Mouse (Mus musculus): Measurements from ENCODE around the gene Btbd3.

Btbd3 gene

GRCm38 (mm10) chr2:138589105-138589504, 332.7 kb downstream of the Btbd3 start:
- H3K36me3 ChIP-seq (ENCODE audit: control insufficient read depth, insufficient read depth, low read length, poor library complexity, severe bottlenecking) = no peaks in the 10 kb centered on the region
- no peaks in the 10 kb centered on the region for H3K27me3 ChIP-seq (ENCODE audit: control insufficient read depth, insufficient read depth, low read length, poor library complexity, severe bottlenecking)
- DNase-seq (ENCODE audit: low read depth, low spot score) = no peak

GRCm38 (mm10) chr2:138590307-138590706, 333.9 kb downstream of the Btbd3 start:
- Histone ChIP-seq H3K27me3 (ENCODE audit: control insufficient read depth, insufficient read depth, low read length, poor library complexity, severe bottlenecking) (no peaks in the 10 kb centered on the region), H3K36me3 (ENCODE audit: control insufficient read depth, insufficient read depth, low read length, poor library complexity, severe bottlenecking) (no peaks in the 10 kb centered on the region)
- DNase-seq (ENCODE audit: low read depth, low spot score) = no peak

- Histone ChIP-seq H3K27me3 (ENCODE audit: control insufficient read depth, insufficient read depth, low read length, poor library complexity, severe bottlenecking) (no peaks in the 10 kb centered on the region), H3K36me3 (ENCODE audit: control insufficient read depth, insufficient read depth, low read length, poor library complexity, severe bottlenecking) (no peaks in the 10 kb centered on the region)
- DNase-seq (ENCODE audit: low read depth, low spot score) = no peak
Measured at GRCm38 (mm10) chr2:138612361-138612760, 356.0 kb downstream of the Btbd3 start.

- no peak for DNase-seq (ENCODE audit: low read depth, low spot score)
- no peaks in the 10 kb centered on the region for H3K27me3 ChIP-seq (ENCODE audit: control insufficient read depth, insufficient read depth, low read length, poor library complexity, severe bottlenecking)
- H3K36me3 ChIP-seq (ENCODE audit: control insufficient read depth, insufficient read depth, low read length, poor library complexity, severe bottlenecking) = no peaks in the 10 kb centered on the region
Measured at GRCm38 (mm10) chr2:138617501-138617900, 361.1 kb downstream of the Btbd3 start.

Data from splenic B cell, adult 2 months (primary cell).